Mouse (Mus musculus) cerebellum, adult 18-20 months (tissue): ENCODE measurements around the gene Kif19a.

Experiments
- DNase-seq, 2 experiments: peaks; one replicate each; pipeline ENCODE4 v3.0.0; 2021

The Kif19a gene

GRCm38 (mm10) chr11:114764820-114765818 is at the start of gene Kif19a:
TSS of gene Kif19a (plus strand) at chr11:114765388.
- peak; percentile 56 to 66 for DNase-seq

DNA sequence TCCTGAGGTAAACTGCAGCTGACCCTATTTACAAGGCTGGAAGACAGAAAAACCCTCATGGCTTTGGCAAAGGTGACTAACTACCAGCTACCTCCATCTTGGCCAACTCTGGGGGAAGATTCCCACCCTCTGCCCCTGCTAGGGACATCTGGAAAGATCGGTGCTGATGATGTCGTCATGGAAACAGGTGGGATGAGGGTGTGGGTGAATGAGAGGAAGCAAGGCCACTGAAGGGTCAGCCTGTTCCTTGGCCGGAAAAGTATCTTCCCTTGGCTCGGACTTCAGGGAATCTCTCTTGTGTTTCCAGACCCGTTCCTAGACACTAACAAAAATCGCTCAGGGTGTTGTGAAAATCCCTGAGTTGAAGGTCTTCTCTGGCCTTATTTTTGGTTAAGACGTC is 49.7 kb upstream of the Kif19a start:
- DNase-seq: no peak

- no peak for DNase-seq
Measured at GRCm38 (mm10) chr11:114720535-114720934, 44.7 kb upstream of the Kif19a start.

DNA sequence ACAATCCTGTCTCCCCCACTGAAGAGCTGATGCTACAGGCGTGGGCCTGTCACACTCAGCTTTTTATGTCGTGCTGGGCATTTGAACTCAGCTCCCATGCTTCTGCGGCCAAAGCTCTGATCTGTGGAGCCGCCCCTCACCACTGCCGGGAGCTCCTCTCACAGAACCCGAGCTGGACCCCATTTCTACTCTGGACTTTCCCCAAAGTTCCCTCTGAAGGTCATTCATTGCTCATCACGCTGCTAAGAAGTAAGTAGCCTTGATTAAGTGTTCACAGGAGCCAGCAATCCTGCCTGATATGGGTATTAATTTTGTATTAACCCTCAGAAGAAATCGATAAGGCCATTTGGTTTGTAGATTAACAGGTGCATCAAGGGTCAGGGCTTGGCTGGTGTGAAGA is 42.8 kb upstream of the Kif19a start:
- no peak for DNase-seq

GRCm38 (mm10) chr11:114723030-114723429 is 42.2 kb upstream of the Kif19a start:
- DNase-seq: no peak

DNA sequence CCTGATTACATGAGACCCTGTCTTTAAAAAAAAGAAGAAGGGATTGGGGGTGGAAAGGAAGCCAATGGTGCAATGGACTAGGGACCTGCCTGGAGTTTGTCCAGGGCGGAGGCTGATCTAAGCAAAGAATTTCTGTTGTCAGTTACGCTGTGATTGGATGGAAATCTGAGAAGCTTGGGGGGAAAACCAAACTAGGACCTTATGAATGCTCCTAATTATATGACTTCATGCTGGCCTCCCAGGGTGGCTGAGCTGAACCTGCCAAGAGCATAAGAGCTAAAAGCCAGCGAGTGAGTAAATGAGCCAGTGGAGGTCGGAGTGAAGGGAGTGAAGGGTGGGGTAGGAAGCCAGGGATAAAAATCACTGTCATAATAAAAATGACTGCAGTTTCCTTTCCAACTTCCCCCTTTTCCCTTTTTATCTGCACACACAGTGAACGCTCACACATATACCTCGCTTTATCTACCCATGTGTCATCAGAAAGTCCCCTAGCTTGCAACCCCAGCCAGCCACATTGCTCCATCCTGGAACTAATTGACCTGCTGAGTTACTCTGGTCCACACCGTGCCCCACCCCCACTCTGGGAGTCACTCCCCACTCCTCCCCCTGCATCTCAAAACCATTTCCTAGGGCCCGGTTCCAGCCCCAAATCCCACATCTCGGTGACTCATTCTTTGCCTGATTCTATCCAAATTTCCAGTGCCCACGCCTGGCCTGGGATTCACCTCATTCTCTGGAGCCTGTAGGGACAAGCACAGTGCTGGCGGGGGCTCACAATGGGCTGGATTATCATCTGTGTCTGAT is 40.2 kb upstream of the Kif19a start:
- peak; percentile 43 to 48 for DNase-seq

GRCm38 (mm10) chr11:114726965-114727825 is 38.0 kb upstream of the Kif19a start, which contains the start of gene Dnaic2:
TSS of gene Dnaic2 (plus strand) at chr11:114727408.
- peak; percentile 62 to 69 for DNase-seq

DNA sequence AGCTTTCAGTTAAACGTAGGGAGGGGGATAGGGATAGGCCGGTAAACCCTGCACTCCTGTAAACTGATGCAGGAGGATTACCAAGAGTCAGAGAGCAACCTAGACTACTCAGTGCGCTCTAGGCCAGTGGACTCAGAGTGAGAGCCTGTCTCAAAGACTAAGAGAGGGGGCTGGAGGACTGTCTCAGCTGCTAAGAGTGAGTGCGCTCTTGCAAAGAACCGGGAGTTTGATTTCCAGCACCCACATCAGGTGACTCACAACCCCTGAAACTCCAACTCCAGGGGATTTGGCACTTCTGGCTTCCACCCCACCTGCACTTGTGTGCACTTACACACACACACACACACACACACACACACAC is 37.4 kb upstream of the Kif19a start:
- DNase-seq: no peak

DNA sequence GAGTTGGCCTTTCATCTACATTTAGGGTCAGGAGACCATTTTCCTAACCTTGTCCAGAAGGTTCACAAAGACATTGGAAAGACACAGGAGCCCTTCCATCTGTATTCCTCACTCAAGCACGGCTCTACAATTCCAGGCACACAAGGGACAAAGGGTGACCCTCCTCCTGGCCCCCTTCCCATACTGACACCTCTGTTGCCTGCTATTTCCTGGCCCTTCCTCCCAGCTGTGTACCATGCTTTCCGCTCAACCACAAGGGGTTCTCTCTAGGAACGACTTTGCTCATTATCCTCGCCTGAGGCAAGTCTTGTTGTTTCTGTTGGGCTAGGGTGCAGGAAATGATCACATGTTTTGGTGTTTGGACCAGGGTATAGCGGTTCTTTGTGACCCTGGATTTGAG is 36.9 kb upstream of the Kif19a start:
- DNase-seq: no peak

- DNase-seq: no peak
Measured at GRCm38 (mm10) chr11:114729832-114730363, 35.3 kb upstream of the Kif19a start.

GRCm38 (mm10) chr11:114731711-114732110 is 33.5 kb upstream of the Kif19a start:
- DNase-seq: no peak

- DNase-seq: no peak
Measured at GRCm38 (mm10) chr11:114732890-114733289, 32.3 kb upstream of the Kif19a start.

DNA sequence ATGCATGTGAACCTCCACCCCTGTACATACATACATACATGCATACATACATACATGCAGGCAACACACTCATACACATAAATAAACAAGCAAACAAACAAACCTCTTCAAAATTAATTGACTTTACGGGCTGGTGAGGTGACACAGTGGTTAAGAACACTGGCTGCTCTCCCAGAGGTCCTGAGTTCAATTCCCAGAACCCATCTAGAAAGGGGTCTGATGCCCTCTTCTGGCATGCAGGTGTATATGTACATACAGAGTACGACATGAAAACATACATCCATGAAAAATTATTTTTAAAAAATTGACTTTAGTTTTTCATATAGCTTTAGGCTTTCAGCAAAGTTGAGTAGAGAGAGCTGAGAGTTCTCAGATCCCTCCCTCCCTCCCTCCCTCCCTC is 29.1 kb upstream of the Kif19a start:
- DNase-seq: no peak

GRCm38 (mm10) chr11:114736913-114737624 is 28.1 kb upstream of the Kif19a start:
- DNase-seq: peak; percentile 75 to 78

GRCm38 (mm10) chr11:114740598-114740997 is 24.6 kb upstream of the Kif19a start:
- no peak for DNase-seq

DNA sequence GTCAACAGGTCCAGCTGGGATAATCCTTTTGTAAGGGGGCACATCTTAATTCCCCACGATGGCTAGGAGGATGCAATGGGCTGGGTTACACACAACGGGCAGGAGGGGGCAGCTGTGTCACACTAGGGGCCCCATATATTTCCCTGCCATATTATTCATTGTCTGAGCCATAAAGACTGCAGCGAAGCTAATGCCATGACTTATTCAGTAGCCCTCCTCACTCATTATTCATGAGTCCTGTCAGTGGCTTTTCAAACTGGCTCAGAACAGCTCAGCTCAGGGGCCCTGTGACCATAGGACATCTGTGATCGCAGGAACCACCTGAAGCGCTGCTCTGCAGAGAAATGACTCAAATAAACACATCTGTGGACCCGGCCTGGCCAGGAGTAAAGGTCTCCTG is 23.7 kb upstream of the Kif19a start:
- no peak for DNase-seq

DNA sequence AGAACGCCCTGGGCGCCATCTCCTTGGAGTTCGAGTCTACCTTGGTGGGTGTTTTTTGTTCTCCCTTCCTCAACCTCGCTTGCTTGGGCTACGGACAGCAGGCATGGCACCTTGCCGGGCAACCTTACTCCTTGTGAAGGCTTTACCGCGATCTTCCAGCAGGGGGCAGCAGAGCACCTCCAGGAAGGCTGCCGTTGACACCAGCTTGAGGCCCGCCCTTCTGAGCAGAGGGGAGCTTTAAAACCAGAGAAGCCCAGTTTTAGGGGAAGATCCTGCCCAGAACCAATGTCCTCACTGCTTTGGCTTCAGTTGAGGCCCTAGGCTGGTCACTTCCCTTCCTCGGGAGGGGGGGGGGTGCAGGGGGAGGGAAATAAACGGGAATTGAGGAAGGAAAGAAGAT is 20.1 kb upstream of the Kif19a start:
- DNase-seq: peak; percentile 93 to 99

- DNase-seq: no peak
Measured at GRCm38 (mm10) chr11:114747564-114748138, 17.5 kb upstream of the Kif19a start.

GRCm38 (mm10) chr11:114769911-114770310 is 4.7 kb downstream of the Kif19a start:
- no peak for DNase-seq

DNA sequence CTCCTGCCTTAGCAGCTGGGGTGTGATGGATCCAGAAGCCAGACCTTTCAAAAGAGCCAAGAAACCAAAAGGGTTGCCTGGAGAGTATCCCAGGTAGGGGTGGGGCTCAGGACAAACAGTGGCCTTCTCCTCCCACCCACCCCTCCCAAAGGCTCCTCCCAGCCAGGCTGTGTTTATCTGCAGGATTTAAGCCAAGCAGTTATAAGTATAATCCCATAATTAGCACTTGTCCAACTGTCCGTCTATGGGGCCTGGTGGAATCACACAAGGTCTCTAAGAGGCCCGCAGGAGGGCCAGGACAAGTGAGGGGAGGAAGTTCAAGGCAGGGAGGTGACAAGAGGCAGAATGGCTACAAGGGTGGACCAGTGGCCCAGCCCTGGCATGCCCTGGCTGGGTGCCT is 6.7 kb downstream of the Kif19a start:
- no peak for DNase-seq

DNA sequence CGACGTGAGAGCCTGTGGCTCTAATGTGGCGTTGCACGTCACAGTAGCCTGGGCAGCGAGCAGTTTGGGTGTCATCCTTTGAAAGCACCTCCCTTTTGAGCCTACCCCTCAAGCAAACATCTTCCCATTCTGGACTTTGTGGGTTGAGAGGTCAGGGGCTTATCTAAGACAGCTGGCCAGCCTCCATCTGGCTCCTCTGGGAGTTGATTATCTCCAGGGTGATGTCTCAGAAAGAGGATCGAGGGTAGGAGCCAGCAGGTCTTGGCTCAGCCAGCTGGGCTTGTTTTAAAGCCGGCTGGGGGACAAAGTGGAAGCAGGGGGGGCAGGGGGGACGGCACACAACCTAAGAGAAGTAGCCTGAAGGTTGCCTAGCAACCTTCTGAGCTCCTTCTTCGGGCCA is 14.9 kb downstream of the Kif19a start:
- no peak for DNase-seq
